Mouse (Mus musculus): ENCODE measurements around the gene Fcrla. TPM values are rescaled to one million over a fixed set of nuclear protein-coding genes. Genes with fewer than 3 reads are reported as not detected.
"Not testable (repeated sequence)": the region's sequence is repeated elsewhere in the genome, so short reads cannot be mapped to it uniquely, and the experiment has no call there.

The Fcrla gene
- polyA plus RNA-seq (2015; fragmentation: Nextera tagmentation; extraction: Ambion mirVana): not detected in 2 replicates

GRCm38 (mm10) chr1:170927378-170927777, at the start of gene Fcrla:
Gene Fcrla (minus strand): TSS chr1:170927583.
- H3K9ac ChIP-seq (replicated peaks): no peak within 1 kb of the TSS
- no peaks in the 10 kb centered on the region for H3K4me1 ChIP-seq (replicated peaks)
- whole genome bisulfite sequencing: 82% methylated on average over 3 of the region's 3 CpGs
- no peaks in the 10 kb centered on the region for H3K27me3 ChIP-seq
- no peaks in the 10 kb centered on the region for H3K36me3 ChIP-seq
- ATAC-seq: no peak
- no peak within 1 kb of the TSS for H3K27ac ChIP-seq
- H3K4me3 ChIP-seq (replicated peaks): no peak within 1 kb of the TSS
- no peaks in the 10 kb centered on the region for H3K9me3 ChIP-seq
- no peak within 1 kb of the TSS for H3K4me2 ChIP-seq (replicated peaks)

GRCm38 (mm10) chr1:170976447-170976846, 49.1 kb upstream of the Fcrla start, which contains the start of gene Fcgr2b:
Gene Fcgr2b (minus strand): TSS chr1:170976547.
- no peaks in the 10 kb centered on the region for H3K4me1 ChIP-seq (replicated peaks)
- no peaks in the 10 kb centered on the region for H3K27me3 ChIP-seq
- H3K36me3 ChIP-seq: no peaks in the 10 kb centered on the region
- H3K9ac ChIP-seq (replicated peaks): no peak within 1 kb of the TSS
- no peaks in the 10 kb centered on the region for H3K9me3 ChIP-seq
- 89% methylated on average over 5 of the region's 5 CpGs for WGBS
- no peak within 1 kb of the TSS for H3K4me3 ChIP-seq (replicated peaks)
- H3K27ac ChIP-seq: no peak within 1 kb of the TSS
- ATAC-seq: no peak
- H3K4me2 ChIP-seq (replicated peaks): no peak within 1 kb of the TSS

- Histone ChIP-seq H3K27ac (no peak overlapping the region), H3K27me3 (no peaks in the 10 kb centered on the region), H3K4me3 (replicated peaks) (no peak overlapping the region), H3K36me3 (no peaks in the 10 kb centered on the region), H3K4me2 (replicated peaks) (no peak overlapping the region), H3K9me3 (no peaks in the 10 kb centered on the region), H3K9ac (replicated peaks) (no peak overlapping the region), H3K4me1 (replicated peaks) (no peaks in the 10 kb centered on the region)
- WGBS: 75% methylated on average over 7 of the region's 7 CpGs
- ATAC-seq: no peak
Observed at GRCm38 (mm10) chr1:170975751-170976161, 48.4 kb upstream of the Fcrla start.

DNA sequence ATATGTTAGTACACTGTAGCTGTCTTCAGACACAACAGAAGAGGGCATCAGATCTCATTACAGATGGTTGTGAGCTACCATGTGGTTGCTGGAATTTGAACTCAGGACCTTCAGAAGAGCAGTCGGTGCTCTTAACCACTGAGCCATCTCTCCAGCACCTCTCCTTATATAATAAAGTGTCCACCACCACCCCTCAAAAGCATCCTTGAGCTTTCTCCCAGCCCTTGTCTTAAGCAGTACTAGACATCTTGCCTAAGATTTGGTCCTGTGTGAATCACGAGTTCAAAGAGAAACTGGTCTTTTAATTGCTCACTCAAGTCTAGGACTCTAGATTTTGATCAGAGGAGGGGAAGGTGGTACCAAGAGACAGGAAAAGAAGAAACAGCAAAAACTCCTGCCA, 48.0 kb upstream of the Fcrla start:
- H3K4me2 ChIP-seq (replicated peaks); ATAC-seq; H3K27ac ChIP-seq; H3K9me3 ChIP-seq; H3K27me3 ChIP-seq; H3K4me3 ChIP-seq (replicated peaks); H3K36me3 ChIP-seq; H3K4me1 ChIP-seq (replicated peaks); H3K9ac ChIP-seq (replicated peaks): not testable (repeated sequence)
- 83% methylated on average over 2 of the region's 2 CpGs for WGBS

DNA sequence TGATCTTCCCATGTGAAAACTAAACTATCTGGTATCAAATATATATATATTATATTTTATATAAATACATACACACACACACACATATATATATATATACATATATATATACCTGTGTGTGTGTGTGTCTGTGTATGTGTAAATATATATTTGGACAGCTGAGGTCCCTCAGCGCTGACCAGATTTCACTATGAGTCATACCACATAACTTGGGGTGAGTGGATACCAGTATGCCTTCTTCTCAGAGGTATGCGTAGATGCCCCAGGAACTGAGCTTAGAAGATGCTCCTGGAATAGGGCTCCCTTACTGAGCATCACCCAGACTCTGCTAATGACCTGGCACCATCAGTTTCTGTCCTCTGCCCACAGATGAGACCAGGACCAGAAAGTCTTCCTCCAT, 47.4 kb upstream of the Fcrla start:
- WGBS: 93% methylated on average over 2 of the region's 2 CpGs
- Histone ChIP-seq H3K9ac (replicated peaks) (no peak overlapping the region), H3K36me3 (no peaks in the 10 kb centered on the region), H3K27ac (no peak overlapping the region), H3K9me3 (no peaks in the 10 kb centered on the region), H3K4me1 (replicated peaks) (no peaks in the 10 kb centered on the region), H3K27me3 (no peaks in the 10 kb centered on the region), H3K4me3 (replicated peaks) (no peak overlapping the region), H3K4me2 (replicated peaks) (no peak overlapping the region)
- ATAC-seq: no peak

DNA sequence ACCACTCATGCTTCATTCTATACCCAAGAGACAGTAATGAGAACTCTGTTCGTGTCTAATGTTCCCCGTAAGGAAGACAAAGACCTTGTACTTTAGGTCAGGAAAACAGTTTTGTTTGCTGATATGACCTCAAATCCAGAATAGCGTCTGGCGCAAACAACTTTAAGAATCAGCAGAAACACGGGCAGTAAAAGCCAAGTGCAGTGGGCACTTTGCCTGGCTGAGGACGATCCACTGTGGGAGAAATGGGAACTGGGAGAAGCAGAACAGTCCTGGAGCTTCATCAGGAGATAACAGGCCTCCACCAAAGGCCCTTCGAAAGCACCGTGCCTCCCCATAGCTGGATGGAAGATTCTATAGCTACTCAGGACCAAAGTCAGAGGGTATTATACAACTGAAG, 46.8 kb upstream of the Fcrla start:
- Histone ChIP-seq H3K27ac (no peak overlapping the region), H3K36me3 (no peaks in the 10 kb centered on the region), H3K4me1 (replicated peaks) (no peaks in the 10 kb centered on the region), H3K9me3 (no peaks in the 10 kb centered on the region), H3K27me3 (no peaks in the 10 kb centered on the region), H3K9ac (replicated peaks) (no peak overlapping the region), H3K4me3 (replicated peaks) (no peak overlapping the region), H3K4me2 (replicated peaks) (no peak overlapping the region)
- 90% methylated on average over 8 of the region's 8 CpGs for WGBS
- no peak for ATAC-seq

DNA sequence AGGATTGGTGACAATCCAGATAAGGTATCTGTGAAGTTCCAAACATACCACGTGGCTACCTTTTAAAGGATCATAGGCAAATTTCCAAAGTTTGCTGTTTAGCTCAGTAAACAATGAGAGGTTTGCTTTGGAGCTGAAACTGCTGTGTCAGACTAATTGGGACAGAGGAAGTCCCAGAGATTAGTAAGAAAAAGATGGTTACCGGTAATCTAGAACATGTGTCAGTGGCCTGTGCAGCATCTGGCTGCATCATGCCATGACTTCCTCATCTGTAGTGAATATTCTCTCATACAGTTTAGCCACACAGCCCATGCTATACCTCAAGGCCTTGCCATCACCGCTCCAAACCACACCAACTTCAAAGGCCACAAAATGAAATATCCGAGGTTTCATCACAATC, 45.6 kb upstream of the Fcrla start:
- no peak for ATAC-seq
- no peak overlapping the region for H3K9ac ChIP-seq (replicated peaks)
- no peak overlapping the region for H3K4me3 ChIP-seq (replicated peaks)
- no peak overlapping the region for H3K4me2 ChIP-seq (replicated peaks)
- no peak overlapping the region for H3K27ac ChIP-seq
- WGBS: 93% methylated on average over 4 of the region's 4 CpGs
- no peaks in the 10 kb centered on the region for H3K36me3 ChIP-seq
- H3K9me3 ChIP-seq: no peaks in the 10 kb centered on the region
- H3K4me1 ChIP-seq (replicated peaks): no peaks in the 10 kb centered on the region
- no peaks in the 10 kb centered on the region for H3K27me3 ChIP-seq

- 84% methylated on average over 6 of the region's 6 CpGs for WGBS
- no peaks in the 10 kb centered on the region for H3K9me3 ChIP-seq
Observed at GRCm38 (mm10) chr1:170972494-170972893, 45.1 kb upstream of the Fcrla start.

GRCm38 (mm10) chr1:170968576-170968975, 41.2 kb upstream of the Fcrla start:
- Histone ChIP-seq H3K9me3 (no peaks in the 10 kb centered on the region), H3K27ac (no peak overlapping the region), H3K36me3 (no peaks in the 10 kb centered on the region), H3K9ac (replicated peaks) (no peak overlapping the region), H3K4me1 (replicated peaks) (no peaks in the 10 kb centered on the region), H3K4me2 (replicated peaks) (no peak overlapping the region), H3K27me3 (no peaks in the 10 kb centered on the region), H3K4me3 (replicated peaks) (no peak overlapping the region)
- ATAC-seq: no peak
- 80% methylated on average over 1 of the region's 1 CpGs for WGBS

More at GRCm38 (mm10) chr1:170972494-170972893, 45.1 kb upstream of the Fcrla start:
- Histone ChIP-seq H3K4me3 (replicated peaks) (no peak overlapping the region), H3K9ac (replicated peaks) (no peak overlapping the region), H3K36me3 (no peaks in the 10 kb centered on the region), H3K27me3 (no peaks in the 10 kb centered on the region), H3K4me2 (replicated peaks) (no peak overlapping the region), H3K4me1 (replicated peaks) (no peaks in the 10 kb centered on the region), H3K27ac (no peak overlapping the region)
- no peak for ATAC-seq

DNA sequence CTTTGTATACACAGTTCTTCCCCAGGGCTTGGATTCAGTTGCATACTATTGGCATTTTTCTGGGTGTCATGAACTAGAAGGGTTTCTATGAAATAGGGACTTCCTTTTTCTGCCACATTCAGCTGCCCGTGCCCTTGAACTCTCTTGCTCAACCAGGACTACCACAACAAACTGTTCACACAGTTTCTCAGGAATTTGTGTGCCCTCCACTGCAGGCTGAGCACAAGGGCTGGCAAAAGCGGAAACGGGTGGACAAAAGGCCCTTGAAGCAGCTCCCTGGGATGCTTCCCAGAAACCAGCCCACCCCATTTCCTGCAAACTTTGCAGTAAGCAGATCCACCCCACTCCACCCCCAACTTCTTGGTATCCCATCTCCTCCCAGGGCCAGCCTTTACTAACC, 40.2 kb upstream of the Fcrla start:
- H3K27ac ChIP-seq: no peak overlapping the region
- H3K4me2 ChIP-seq (replicated peaks): no peak overlapping the region
- no peaks in the 10 kb centered on the region for H3K9me3 ChIP-seq
- no peak overlapping the region for H3K4me3 ChIP-seq (replicated peaks)
- no peak overlapping the region for H3K9ac ChIP-seq (replicated peaks)
- 81% methylated on average over 3 of the region's 3 CpGs for WGBS
- H3K4me1 ChIP-seq (replicated peaks): no peaks in the 10 kb centered on the region
- no peak for ATAC-seq
- no peaks in the 10 kb centered on the region for H3K36me3 ChIP-seq
- no peaks in the 10 kb centered on the region for H3K27me3 ChIP-seq

- no peak overlapping the region for H3K27ac ChIP-seq
- H3K9ac ChIP-seq (replicated peaks): no peak overlapping the region
- 83% methylated on average over 7 of the region's 7 CpGs for WGBS
- no peaks in the 10 kb centered on the region for H3K4me1 ChIP-seq (replicated peaks)
- no peak overlapping the region for H3K4me3 ChIP-seq (replicated peaks)
- ATAC-seq: no peak
- H3K4me2 ChIP-seq (replicated peaks): no peak overlapping the region
- H3K27me3 ChIP-seq: no peaks in the 10 kb centered on the region
- H3K9me3 ChIP-seq: no peaks in the 10 kb centered on the region
- H3K36me3 ChIP-seq: no peaks in the 10 kb centered on the region
Observed at GRCm38 (mm10) chr1:170963087-170963486, 35.7 kb upstream of the Fcrla start.

- Histone ChIP-seq H3K36me3 (no peaks in the 10 kb centered on the region), H3K4me3 (replicated peaks) (no peak overlapping the region), H3K27me3 (no peaks in the 10 kb centered on the region), H3K9ac (replicated peaks) (no peak overlapping the region), H3K4me1 (replicated peaks) (no peaks in the 10 kb centered on the region), H3K4me2 (replicated peaks) (no peak overlapping the region), H3K27ac (no peak overlapping the region), H3K9me3 (no peaks in the 10 kb centered on the region)
- no peak for ATAC-seq
- WGBS: 82% methylated on average over 2 of the region's 2 CpGs
Observed at GRCm38 (mm10) chr1:170962301-170962700, 34.9 kb upstream of the Fcrla start.

DNA sequence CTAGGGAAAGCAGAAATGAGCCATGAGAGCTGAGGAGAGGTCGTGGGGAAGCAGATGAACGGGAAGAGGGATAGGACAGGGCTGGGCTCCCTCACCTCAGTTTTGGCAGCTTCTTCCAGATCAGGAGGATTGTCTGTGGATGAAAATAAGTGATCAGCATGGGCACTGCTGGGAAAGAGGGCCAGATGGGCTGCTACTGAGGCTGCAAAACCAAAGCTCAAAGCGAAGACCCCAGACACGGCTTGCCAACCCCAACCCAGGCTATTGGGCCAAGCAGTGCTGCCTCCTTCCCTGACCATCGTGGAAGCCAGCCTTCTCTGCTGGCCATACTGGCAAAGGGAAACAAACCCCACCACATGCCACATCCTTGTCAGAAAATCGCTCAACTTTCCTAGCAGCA, 33.7 kb upstream of the Fcrla start:
- Histone ChIP-seq H3K4me1 (replicated peaks) (no peaks in the 10 kb centered on the region), H3K27me3 (no peaks in the 10 kb centered on the region), H3K9me3 (no peaks in the 10 kb centered on the region), H3K36me3 (no peaks in the 10 kb centered on the region), H3K9ac (replicated peaks) (no peak overlapping the region), H3K4me2 (replicated peaks) (no peak overlapping the region), H3K27ac (no peak overlapping the region), H3K4me3 (replicated peaks) (no peak overlapping the region)
- ATAC-seq: no peak
- 83% methylated on average over 6 of the region's 6 CpGs for WGBS
